Mouse (Mus musculus): ENCODE data around the gene Cit. TPM values are rescaled to one million over a fixed set of nuclear protein-coding genes. Genes with fewer than 3 reads are reported as not detected.

Cit gene
- polyA plus RNA-seq, 1 experiment: 19.0 TPM

GRCm38 (mm10) chr5:115866296-115866695 is 21.2 kb downstream of the Cit start:
- Histone ChIP-seq H3K36me3 (ENCODE audit: control insufficient read depth, insufficient read depth, low read length) (no peaks in the 10 kb centered on the region; the same call in 1 of the 2 replicates), H3K4me3 (ENCODE audit: control insufficient read depth, low read depth, low read length) (no peak overlapping the region), H3K27ac (ENCODE audit: control insufficient read depth, insufficient read depth, low read depth, low read length) (no peak overlapping the region), H3K4me1 (ENCODE audit: control insufficient read depth, insufficient read depth, low read length) (no peaks in the 10 kb centered on the region), H3K27me3 (ENCODE audit: control insufficient read depth, insufficient read depth, low read length) (no peaks in the 10 kb centered on the region)
- TF ChIP-seq POLR2A (IDR thresholded peaks at IDR 0.05; ENCODE audit: control insufficient read depth, low read depth, low read length): no peak
- no peak for TF ChIP-seq CTCF (IDR thresholded peaks at IDR 0.05; ENCODE audit: control insufficient read depth, insufficient read depth, insufficient replicate concordance, low read depth, low read length)

GRCm38 (mm10) chr5:115868540-115868939 is 23.5 kb downstream of the Cit start:
- no peaks in the 10 kb centered on the region for H3K27me3 ChIP-seq (ENCODE audit: control insufficient read depth, insufficient read depth, low read length)
- TF ChIP-seq POLR2A (IDR thresholded peaks at IDR 0.05; ENCODE audit: control insufficient read depth, low read depth, low read length) (no peak; the same call in 1 of the 2 replicates), CTCF (IDR thresholded peaks at IDR 0.05; ENCODE audit: control insufficient read depth, insufficient read depth, insufficient replicate concordance, low read depth, low read length) (no peak)
- H3K27ac ChIP-seq (ENCODE audit: control insufficient read depth, insufficient read depth, low read depth, low read length): no peak overlapping the region
- H3K4me1 ChIP-seq (ENCODE audit: control insufficient read depth, insufficient read depth, low read length): no peaks in the 10 kb centered on the region
- H3K4me3 ChIP-seq (ENCODE audit: control insufficient read depth, low read depth, low read length): no peak overlapping the region
- no peaks in the 10 kb centered on the region; the same call in 1 of the 2 replicates for H3K36me3 ChIP-seq (ENCODE audit: control insufficient read depth, insufficient read depth, low read length)

GRCm38 (mm10) chr5:115869198-115869597 is 24.1 kb downstream of the Cit start:
- no peak overlapping the region for H3K4me3 ChIP-seq (ENCODE audit: control insufficient read depth, low read depth, low read length)
- no peak overlapping the region for H3K27ac ChIP-seq (ENCODE audit: control insufficient read depth, insufficient read depth, low read depth, low read length)
- no peaks in the 10 kb centered on the region for H3K27me3 ChIP-seq (ENCODE audit: control insufficient read depth, insufficient read depth, low read length)
- H3K36me3 ChIP-seq (ENCODE audit: control insufficient read depth, insufficient read depth, low read length): no peaks in the 10 kb centered on the region; the same call in 1 of the 2 replicates
- H3K4me1 ChIP-seq (ENCODE audit: control insufficient read depth, insufficient read depth, low read length): no peaks in the 10 kb centered on the region
- TF ChIP-seq POLR2A (IDR thresholded peaks at IDR 0.05; ENCODE audit: control insufficient read depth, low read depth, low read length): no peak
- TF ChIP-seq CTCF (IDR thresholded peaks at IDR 0.05; ENCODE audit: control insufficient read depth, insufficient read depth, insufficient replicate concordance, low read depth, low read length): no peak

GRCm38 (mm10) chr5:115871153-115871552 is 26.1 kb downstream of the Cit start:
- H3K27ac ChIP-seq (ENCODE audit: control insufficient read depth, insufficient read depth, low read depth, low read length): no peak overlapping the region
- H3K4me3 ChIP-seq (ENCODE audit: control insufficient read depth, low read depth, low read length): no peak overlapping the region
- no peak for TF ChIP-seq CTCF (IDR thresholded peaks at IDR 0.05; ENCODE audit: control insufficient read depth, insufficient read depth, insufficient replicate concordance, low read depth, low read length)
- TF ChIP-seq POLR2A (IDR thresholded peaks at IDR 0.05; ENCODE audit: control insufficient read depth, low read depth, low read length): no peak
- no peaks in the 10 kb centered on the region; the same call in 1 of the 2 replicates for H3K36me3 ChIP-seq (ENCODE audit: control insufficient read depth, insufficient read depth, low read length)
- H3K27me3 ChIP-seq (ENCODE audit: control insufficient read depth, insufficient read depth, low read length): no peaks in the 10 kb centered on the region
- no peaks in the 10 kb centered on the region for H3K4me1 ChIP-seq (ENCODE audit: control insufficient read depth, insufficient read depth, low read length)

GRCm38 (mm10) chr5:115872106-115872505 is 27.0 kb downstream of the Cit start:
- Histone ChIP-seq H3K27ac (ENCODE audit: control insufficient read depth, insufficient read depth, low read depth, low read length) (no peak overlapping the region), H3K27me3 (ENCODE audit: control insufficient read depth, insufficient read depth, low read length) (no peaks in the 10 kb centered on the region), H3K4me3 (ENCODE audit: control insufficient read depth, low read depth, low read length) (no peak overlapping the region), H3K4me1 (ENCODE audit: control insufficient read depth, insufficient read depth, low read length) (no peaks in the 10 kb centered on the region), H3K36me3 (ENCODE audit: control insufficient read depth, insufficient read depth, low read length) (no peaks in the 10 kb centered on the region; the same call in 1 of the 2 replicates)
- TF ChIP-seq POLR2A (IDR thresholded peaks at IDR 0.05; ENCODE audit: control insufficient read depth, low read depth, low read length) (no peak), CTCF (IDR thresholded peaks at IDR 0.05; ENCODE audit: control insufficient read depth, insufficient read depth, insufficient replicate concordance, low read depth, low read length) (no peak)

GRCm38 (mm10) chr5:115872956-115873355 is 27.9 kb downstream of the Cit start:
- no peak overlapping the region for H3K27ac ChIP-seq (ENCODE audit: control insufficient read depth, insufficient read depth, low read depth, low read length)

GRCm38 (mm10) chr5:115877425-115877824 is 32.3 kb downstream of the Cit start:
- Histone ChIP-seq H3K4me1 (ENCODE audit: control insufficient read depth, insufficient read depth, low read length) (no peaks in the 10 kb centered on the region), H3K4me3 (ENCODE audit: control insufficient read depth, low read depth, low read length) (no peak overlapping the region), H3K27ac (ENCODE audit: control insufficient read depth, insufficient read depth, low read depth, low read length) (no peak overlapping the region), H3K27me3 (ENCODE audit: control insufficient read depth, insufficient read depth, low read length) (no peaks in the 10 kb centered on the region), H3K36me3 (ENCODE audit: control insufficient read depth, insufficient read depth, low read length) (peaks cover 2% of the 10 kb centered on the region; the same call in 1 of the 2 replicates)
- TF ChIP-seq CTCF (IDR thresholded peaks at IDR 0.05; ENCODE audit: control insufficient read depth, insufficient read depth, insufficient replicate concordance, low read depth, low read length): no peak

More at GRCm38 (mm10) chr5:115872956-115873355, 27.9 kb downstream of the Cit start:
- Histone ChIP-seq H3K36me3 (ENCODE audit: control insufficient read depth, insufficient read depth, low read length) (no peaks in the 10 kb centered on the region; the same call in 1 of the 2 replicates), H3K4me3 (ENCODE audit: control insufficient read depth, low read depth, low read length) (no peak overlapping the region), H3K4me1 (ENCODE audit: control insufficient read depth, insufficient read depth, low read length) (no peaks in the 10 kb centered on the region), H3K27me3 (ENCODE audit: control insufficient read depth, insufficient read depth, low read length) (no peaks in the 10 kb centered on the region)
- TF ChIP-seq CTCF (IDR thresholded peaks at IDR 0.05; ENCODE audit: control insufficient read depth, insufficient read depth, insufficient replicate concordance, low read depth, low read length) (no peak), POLR2A (IDR thresholded peaks at IDR 0.05; ENCODE audit: control insufficient read depth, low read depth, low read length) (no peak)

GRCm38 (mm10) chr5:115882165-115882564 is 37.1 kb downstream of the Cit start:
- Histone ChIP-seq H3K36me3 (ENCODE audit: control insufficient read depth, insufficient read depth, low read length) (peaks cover 3% of the 10 kb centered on the region), H3K4me3 (ENCODE audit: control insufficient read depth, low read depth, low read length) (no peak overlapping the region), H3K27me3 (ENCODE audit: control insufficient read depth, insufficient read depth, low read length) (no peaks in the 10 kb centered on the region), H3K27ac (ENCODE audit: control insufficient read depth, insufficient read depth, low read depth, low read length) (no peak overlapping the region), H3K4me1 (ENCODE audit: control insufficient read depth, insufficient read depth, low read length) (no peaks in the 10 kb centered on the region)
- no peak for TF ChIP-seq POLR2A (IDR thresholded peaks at IDR 0.05; ENCODE audit: control insufficient read depth, low read depth, low read length)
- no peak for TF ChIP-seq CTCF (IDR thresholded peaks at IDR 0.05; ENCODE audit: control insufficient read depth, insufficient read depth, insufficient replicate concordance, low read depth, low read length)

Measured in testis, adult 2 months (tissue).